Mouse (Mus musculus): ENCODE measurements around the gene Olfr178. TPM values are rescaled to one million over a fixed set of nuclear protein-coding genes. Genes with fewer than 3 reads are reported as not detected.

Olfr178 gene
- total RNA-seq (2021): not detected
- long read RNA-seq, experiment 1: 0 reads
- long read RNA-seq, experiment 2: 0 reads

- intact Hi-C loops (cut with DNase I): no loop called here
Measured at GRCm38 (mm10) chr16:58891963-58892362, at the start of gene Olfr178. Gene Olfr178 (minus strand): TSS chr16:58892063.

DNA sequence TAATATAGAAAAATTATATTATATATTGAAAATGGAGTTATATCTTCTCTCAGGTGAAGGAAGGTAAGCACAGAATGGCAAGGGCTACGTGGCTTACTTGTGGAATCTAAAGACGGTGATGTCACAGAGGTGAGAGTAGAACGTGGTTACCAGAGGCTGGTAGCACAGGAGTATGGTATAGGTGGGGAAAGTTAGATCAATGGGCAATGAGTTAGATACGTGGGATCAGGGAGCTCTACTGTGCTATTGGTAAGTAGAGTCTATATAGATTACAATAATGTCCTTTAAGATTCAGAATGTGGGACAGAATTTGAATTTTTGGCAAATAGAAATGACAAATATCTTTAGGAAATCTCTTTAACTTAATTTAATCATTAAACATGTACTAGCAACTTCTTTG, 37.4 kb upstream of the Olfr178 start, which contains the start of gene Olfr180:
TSS of gene Olfr180 (minus strand) at position 101 of the 400 bp plus-strand sequence.
- intact Hi-C loops (cut with DNase I): no loop called here
- DNase-seq (ENCODE audit: low spot score in 2 of 2): no peak

More at GRCm38 (mm10) chr16:58891963-58892362, at the start of gene Olfr178:
- DNase-seq (ENCODE audit: low spot score in 2 of 2): no peak

DNA sequence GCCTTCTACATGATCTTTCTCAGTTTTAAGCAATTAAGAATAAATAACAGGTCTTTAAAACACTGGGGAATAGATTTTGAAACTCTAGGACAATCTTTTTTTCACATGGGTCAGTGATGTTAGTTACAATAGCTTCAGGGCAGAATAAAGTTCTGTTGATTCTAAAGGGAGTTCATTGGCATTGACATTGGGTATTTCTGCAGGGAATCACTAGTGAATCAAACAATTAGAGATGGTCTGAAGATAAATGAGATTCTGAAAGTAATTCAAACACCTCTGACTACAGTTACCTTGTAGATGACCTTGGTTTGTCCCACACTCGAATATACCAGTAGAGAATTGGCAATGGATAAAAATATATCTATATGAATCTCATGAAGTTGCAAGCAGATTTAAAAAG, 36.8 kb upstream of the Olfr178 start, which contains the start of gene Olfr181:
TSS of gene Olfr181 (minus strand) at position 101 of the 400 bp plus-strand sequence.
- DNase-seq (ENCODE audit: low spot score in 2 of 2): no peak
- intact Hi-C loops (cut with DNase I): no loop called here

GRCm38 (mm10) chr16:58884416-58884815, 7.4 kb downstream of the Olfr178 start:
- intact Hi-C loops (cut with DNase I): no loop called here
- peak in 1 of 2 experiments; percentile 8 for DNase-seq (ENCODE audit: low spot score in 2 of 2)

GRCm38 (mm10) chr16:58874668-58875067, 17.2 kb downstream of the Olfr178 start, which contains the start of gene Olfr177:
Gene Olfr177 (minus strand): TSS chr16:58874768.
- intact Hi-C loops (cut with DNase I): no loop called here
- no peak for DNase-seq (ENCODE audit: low spot score in 2 of 2)

DNA sequence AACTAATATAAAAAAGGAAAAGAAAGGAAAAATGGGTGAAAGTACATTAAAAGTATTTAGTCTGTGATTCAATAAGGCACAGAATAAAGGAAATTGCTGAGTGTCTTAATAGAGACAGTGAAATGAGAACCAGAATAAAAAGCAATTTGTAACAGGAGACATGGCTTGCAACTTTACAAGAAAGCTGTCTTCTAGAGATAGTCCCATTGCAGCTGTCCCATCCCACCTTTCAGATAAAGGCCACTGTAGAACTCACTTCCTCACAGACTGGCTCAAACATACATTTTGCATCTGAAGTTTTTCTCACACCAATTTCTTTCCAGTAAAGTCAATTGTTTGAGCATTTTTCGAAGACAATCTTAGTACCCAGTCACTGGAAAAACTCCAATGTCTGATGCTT, 30.4 kb downstream of the Olfr178 start:
- intact Hi-C loops (cut with DNase I): no loop called here
- no peak for DNase-seq (ENCODE audit: low spot score in 2 of 2)

DNA sequence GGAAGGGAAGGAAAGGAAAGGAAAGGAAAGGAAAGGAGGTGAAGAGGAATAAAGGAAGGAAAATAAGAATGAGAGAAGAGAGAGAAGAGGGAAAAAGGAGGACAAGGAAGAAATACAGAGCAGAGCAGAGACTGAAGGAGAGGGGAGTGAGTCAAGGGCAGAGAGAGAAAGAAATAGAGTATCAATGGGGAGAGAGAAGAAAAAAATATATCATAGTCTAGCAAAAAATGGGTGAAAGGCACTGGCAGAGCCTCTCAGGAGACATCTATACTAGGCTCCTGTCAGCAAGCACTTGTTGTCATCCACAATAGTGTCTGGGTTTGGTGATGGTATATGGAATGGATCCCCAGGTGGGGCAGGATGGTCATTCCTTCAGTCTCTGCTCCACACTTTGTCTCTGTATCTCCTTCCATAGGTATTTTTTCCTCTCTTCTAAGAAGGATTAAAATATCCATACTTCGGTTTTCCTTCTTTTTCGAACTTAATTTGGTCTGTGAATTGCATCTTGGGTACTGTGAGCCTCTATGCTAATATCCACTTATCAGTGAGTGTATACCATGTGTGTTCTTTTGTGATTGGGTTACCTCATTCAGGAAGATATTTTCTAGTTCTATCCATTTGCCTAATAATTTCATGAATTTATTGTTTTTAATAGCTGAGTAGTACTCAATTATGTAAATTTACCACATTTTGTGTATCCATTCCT, 31.7 kb downstream of the Olfr178 start:
- intact Hi-C loops (cut with DNase I): no loop called here
- no peak for DNase-seq (ENCODE audit: low spot score in 2 of 2)

Other genes with a start within 250 kb of the Olfr178 start
- 10 to 100 TPM; 33.7 to 35.5 TPM for gene Cpox, start 221.8 kb downstream of the Olfr178 start, total RNA-seq (2021)
- not detected for gene Gpr15, start 173.0 kb downstream of the Olfr178 start, total RNA-seq (2021)
- gene Cldnd1, start 164.2 kb downstream of the Olfr178 start, total RNA-seq (2021): 100 to 1,000 TPM; 108 to 121 TPM
- not detected for gene Olfr172, start 128.9 kb downstream of the Olfr178 start, total RNA-seq (2021)
- not detected for gene Olfr173, start 91.8 kb downstream of the Olfr178 start, total RNA-seq (2021)
- not detected for gene Olfr175-ps1, start 65.3 kb downstream of the Olfr178 start, total RNA-seq (2021)
- not detected for gene Olfr177, start 17.3 kb downstream of the Olfr178 start, total RNA-seq (2021)
- gene Olfr181, start 36.7 kb upstream of the Olfr178 start, total RNA-seq (2021): not detected
- not detected for gene Olfr180, start 37.3 kb upstream of the Olfr178 start, total RNA-seq (2021)
- not detected for gene Olfr183, start 103.3 kb upstream of the Olfr178 start, total RNA-seq (2021)
- not detected for gene Olfr186, start 138.2 kb upstream of the Olfr178 start, total RNA-seq (2021)
- not detected for gene Olfr187, start 147.7 kb upstream of the Olfr178 start, total RNA-seq (2021)
- not detected for gene Olfr190, start 185.9 kb upstream of the Olfr178 start, total RNA-seq (2021)
- not detected for gene Olfr191, start 197.8 kb upstream of the Olfr178 start, total RNA-seq (2021)
- not detected for gene Olfr193, start 219.8 kb upstream of the Olfr178 start, total RNA-seq (2021)
- not detected for gene Olfr194, start 229.0 kb upstream of the Olfr178 start, total RNA-seq (2021)

All from left cerebral cortex, postnatal 14 days (tissue).